Mouse (Mus musculus): ENCODE results near the gene Gm45233.
A peak's percentile ranks its signal among the peaks of the same experiment; 100 is the strongest.

Gm45233 gene

GRCm38 (mm10) chr7:43448246-43448645, 4.3 kb downstream of the Gm45233 start:
- DNase-seq (ENCODE audit: low spot score): no peak

DNA sequence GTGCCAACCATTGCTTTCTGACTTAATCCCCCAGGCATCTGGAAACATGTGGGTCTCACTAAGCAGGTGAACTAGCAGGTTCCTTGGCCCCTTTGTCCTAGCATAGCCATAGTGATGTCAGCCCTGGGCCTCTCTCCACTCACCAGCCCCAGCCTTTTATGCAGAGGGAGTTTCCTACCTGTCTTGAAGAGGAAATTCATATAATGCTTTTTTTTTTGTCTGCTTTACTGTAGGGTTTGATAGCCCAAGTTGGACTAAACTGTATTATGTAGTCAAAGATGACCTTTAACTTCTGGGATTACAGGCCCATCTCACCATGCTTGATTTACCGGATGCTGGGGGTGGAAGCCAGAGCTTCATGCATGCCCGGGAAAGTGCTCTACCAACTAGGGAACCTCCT, 5.9 kb downstream of the Gm45233 start:
- DNase-seq (ENCODE audit: low spot score): no peak

- DNase-seq (ENCODE audit: low spot score): no peak
Measured at GRCm38 (mm10) chr7:43451726-43452125, 7.8 kb downstream of the Gm45233 start.

- no peak for DNase-seq (ENCODE audit: low spot score)
Measured at GRCm38 (mm10) chr7:43452609-43453008, 8.7 kb downstream of the Gm45233 start.

GRCm38 (mm10) chr7:43453599-43454355, 9.8 kb downstream of the Gm45233 start:
- DNase-seq (ENCODE audit: low spot score): no peak

- DNase-seq (ENCODE audit: low spot score): no peak
Measured at GRCm38 (mm10) chr7:43454371-43454770, 10.4 kb downstream of the Gm45233 start.

- no peak for DNase-seq (ENCODE audit: low spot score)
Measured at GRCm38 (mm10) chr7:43462851-43463250, 18.9 kb downstream of the Gm45233 start, which contains the start of gene Vsig10l. TSS of gene Vsig10l (plus strand) at chr7:43463151.

DNA sequence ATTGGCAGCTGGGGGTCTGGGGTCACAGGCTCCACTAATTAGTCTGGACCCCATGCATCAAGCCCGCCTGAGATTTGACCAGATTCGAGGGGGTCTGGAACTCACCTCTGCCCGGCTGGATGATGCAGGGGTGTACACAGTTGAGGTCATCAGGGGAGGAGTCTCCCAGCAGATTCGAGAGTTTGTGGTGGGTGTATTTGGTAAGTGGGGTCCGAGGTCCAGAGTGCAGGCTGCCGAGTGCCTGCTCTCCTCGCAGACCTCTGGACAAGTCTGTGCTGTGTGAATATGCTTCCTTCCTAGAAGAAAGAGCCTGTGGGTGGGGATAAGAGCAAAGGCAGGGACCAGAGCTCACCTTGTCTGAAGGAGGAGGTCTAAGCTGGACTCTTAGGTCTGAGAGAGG, 20.0 kb downstream of the Gm45233 start:
- no peak for DNase-seq (ENCODE audit: low spot score)

GRCm38 (mm10) chr7:43464864-43465343, 21.0 kb downstream of the Gm45233 start:
- peak; percentile 62 for DNase-seq (ENCODE audit: low spot score)

DNA sequence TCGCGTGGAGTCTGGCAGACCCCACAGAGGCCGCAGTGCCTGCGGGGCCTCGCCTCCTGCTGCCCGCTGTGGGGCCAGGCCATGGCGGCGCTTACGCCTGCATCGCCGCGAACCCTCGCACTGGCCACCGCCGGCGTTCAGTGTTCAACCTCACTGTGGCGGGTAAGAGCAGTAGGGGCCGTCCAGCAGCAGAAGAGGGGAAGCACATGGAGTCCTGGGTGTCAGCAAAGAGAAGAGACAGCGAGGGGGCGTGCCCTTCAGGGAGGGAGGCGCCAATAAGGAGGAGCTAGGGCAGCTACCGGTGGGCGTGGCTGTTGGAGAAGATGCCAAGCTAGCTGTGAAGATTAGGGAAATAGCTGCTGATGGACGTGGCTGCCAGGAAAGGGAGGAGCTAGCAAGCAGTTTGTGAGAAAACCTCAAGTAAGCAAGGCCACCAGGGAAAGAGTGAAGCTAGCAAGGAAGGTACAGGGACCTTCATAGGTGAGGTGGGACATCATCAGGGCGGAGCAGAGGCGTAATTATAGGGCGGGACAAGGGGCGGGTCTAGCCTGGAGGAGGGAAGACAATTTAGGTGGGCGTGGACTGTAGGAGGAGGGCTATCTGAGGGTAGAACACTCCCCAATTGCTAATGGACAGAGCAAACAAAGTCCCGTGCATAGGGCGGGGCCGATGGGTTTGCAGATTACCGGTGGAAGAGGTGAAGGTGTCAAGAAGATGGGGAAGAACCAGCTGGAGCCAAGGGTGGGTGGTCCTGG, 21.6 kb downstream of the Gm45233 start:
- DNase-seq (ENCODE audit: low spot score): peak; percentile 90

- DNase-seq (ENCODE audit: low spot score): peak; percentile 85
Measured at GRCm38 (mm10) chr7:43466099-43466694, 22.3 kb downstream of the Gm45233 start.

GRCm38 (mm10) chr7:43470373-43470772, 26.4 kb downstream of the Gm45233 start:
- peak; percentile 67 for DNase-seq (ENCODE audit: low spot score)

DNA sequence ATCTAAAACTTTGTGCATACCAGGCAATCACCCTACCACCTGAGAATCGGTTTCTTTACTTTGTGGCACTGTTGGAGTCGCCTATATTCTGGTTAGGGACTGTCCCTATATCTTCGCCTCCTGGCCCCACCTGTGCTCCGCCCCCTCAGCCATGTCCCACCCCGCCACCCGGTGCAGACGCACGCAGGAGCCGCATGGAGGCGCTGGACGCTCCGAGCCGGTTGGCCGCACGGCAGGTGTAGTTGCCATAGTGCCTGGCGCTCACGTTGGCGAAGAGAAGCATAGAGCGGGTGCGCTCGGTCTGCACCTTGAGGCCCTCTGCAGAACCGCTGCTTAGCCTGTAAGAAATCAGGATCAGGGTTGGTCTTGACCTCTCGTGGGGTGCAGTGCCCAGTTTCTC, 31.8 kb downstream of the Gm45233 start:
- peak; percentile 20 for DNase-seq (ENCODE audit: low spot score)

- peak; percentile 29 for DNase-seq (ENCODE audit: low spot score)
Measured at GRCm38 (mm10) chr7:43476376-43476775, 32.4 kb downstream of the Gm45233 start.

GRCm38 (mm10) chr7:43481191-43481590, 37.3 kb downstream of the Gm45233 start:
- no peak for DNase-seq (ENCODE audit: low spot score)

DNA sequence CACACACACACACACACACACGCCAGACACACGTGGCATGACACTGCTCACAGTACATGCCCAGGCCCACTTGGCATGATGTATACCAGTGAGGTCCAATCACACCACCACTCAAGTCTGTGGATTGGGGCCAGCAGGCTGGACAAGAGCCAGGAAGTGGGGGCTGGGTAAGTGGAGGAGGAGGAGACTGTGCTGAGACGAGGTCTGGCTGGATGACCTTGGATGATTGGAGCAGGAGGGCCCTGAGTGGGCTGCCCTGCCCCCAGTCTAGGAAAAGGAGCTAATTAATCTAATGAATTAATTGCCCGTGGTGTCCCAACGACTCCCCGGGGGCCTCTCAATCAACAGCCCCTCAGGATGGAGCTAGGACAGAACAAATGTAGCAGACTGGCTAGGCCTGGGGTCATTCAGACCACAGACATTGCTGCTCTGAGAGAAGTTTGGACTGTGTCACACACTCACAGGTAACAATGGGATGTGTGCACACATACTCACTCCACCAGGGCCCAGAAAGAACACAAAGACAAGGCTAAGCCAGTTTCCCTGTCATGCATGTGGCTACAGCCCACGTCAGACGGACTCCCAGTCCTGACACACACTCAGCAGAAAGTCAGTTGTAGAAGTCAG, 38.3 kb downstream of the Gm45233 start:
- DNase-seq (ENCODE audit: low spot score): no peak

DNA sequence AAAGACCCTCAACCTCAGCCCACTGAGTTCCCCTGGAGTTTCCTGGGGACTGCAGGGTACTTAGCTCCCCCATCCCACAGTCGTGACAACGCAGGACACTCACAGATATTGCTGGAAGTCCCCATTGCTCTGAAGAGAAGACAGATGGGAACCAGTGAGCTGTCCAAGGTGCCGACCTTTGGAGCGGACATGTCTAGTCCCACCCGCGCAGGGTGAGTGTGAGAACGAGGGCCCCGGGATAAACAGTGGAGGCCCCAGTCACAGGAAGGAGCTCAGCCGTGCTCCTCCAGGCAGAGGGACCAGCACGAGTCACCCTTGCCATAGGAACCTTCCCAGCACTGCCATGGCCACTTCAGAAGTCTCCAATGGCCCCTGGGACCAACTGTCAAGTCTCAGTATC, 39.3 kb downstream of the Gm45233 start:
- peak; percentile 60 for DNase-seq (ENCODE audit: low spot score)

GRCm38 (mm10) chr7:43488646-43489045, 44.7 kb downstream of the Gm45233 start:
- DNase-seq (ENCODE audit: low spot score): no peak

GRCm38 (mm10) chr7:43489631-43490125, 45.8 kb downstream of the Gm45233 start, which contains the start of gene Iglon5:
TSS of gene Iglon5 (minus strand) at chr7:43490075.
- peak; percentile 19 for DNase-seq (ENCODE audit: low spot score)

DNA sequence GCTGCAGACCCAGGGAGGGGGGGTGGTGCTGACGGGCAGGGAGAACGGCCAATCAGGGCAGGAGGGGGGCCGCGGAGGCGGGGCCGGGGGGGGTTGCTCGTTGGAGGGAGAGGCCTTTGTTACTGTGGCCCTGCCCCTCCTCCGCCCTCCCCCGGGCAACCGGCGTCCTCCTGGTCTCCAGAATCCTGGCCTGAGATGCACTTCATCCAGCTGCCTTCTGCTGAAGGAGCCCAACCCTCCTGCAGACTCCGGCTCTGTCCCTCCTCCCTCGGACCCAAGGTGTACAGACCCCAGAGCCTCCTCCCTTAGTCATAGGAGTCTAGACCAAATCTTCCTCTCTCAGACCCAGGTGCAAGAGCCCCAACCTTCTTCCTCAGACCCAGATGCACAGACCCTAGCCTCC, 46.3 kb downstream of the Gm45233 start:
- DNase-seq (ENCODE audit: low spot score): peak; percentile 72

DNA sequence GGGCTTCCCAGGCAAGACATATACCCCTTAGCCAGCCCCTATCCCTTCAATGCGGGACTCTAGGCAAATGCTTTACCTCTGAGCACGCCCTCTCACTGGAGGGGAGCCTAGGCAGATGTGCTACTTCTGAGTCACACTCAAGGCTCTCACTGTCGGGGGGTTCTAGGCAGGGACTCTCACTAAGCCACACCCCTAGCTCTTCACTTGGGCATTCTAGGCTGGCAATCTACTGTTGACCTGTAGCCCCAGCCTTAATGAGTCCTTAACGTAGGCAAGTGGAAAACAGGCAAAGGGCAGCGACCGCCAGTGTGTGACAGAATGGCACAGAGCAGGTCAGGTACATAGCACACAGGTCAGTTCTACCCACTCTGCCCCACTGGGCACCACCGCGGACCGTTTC, 46.9 kb downstream of the Gm45233 start:
- DNase-seq (ENCODE audit: low spot score): no peak

Data from embryo, embryonic 10.5 days (tissue).